8 mouse cellular contexts compared by ENCODE assay signal in the genomic region with DNA sequence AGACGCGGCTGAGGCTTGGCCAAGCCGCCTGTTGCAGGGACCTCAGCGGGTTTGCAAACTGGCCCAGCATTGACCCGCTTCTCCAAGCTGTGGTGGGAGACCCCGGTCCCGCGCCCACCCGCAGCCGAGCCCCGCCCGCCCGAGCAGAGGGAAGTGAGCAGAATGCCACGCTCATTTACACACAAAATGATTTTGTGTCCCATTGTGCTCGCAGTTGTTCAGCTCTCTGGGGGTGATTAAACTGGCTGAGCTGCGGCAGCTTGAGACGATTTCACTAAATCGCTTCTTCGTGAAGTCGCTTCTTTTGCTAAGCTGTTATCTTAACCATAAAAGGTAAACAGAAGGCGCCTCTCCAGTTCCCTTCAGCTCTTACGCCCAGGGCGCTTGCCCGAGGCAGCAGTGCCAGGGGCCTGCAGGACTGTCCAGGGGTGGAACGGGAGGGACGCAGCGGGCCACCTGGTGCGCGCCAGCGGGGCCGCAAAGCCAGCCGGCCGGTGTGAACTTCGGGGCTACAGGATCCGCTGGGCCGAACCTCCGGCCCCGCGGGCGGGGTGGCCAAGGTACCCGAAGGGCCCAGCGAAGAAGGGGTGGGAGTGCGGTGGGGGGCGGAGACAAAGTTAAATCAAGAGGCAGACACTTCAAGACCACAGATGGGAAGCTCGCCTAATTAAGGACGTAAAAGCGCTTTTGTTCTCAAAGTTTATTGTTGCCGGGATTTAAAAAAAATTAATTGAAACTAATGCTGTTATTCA. TPM values are rescaled to one million over a fixed set of nuclear protein-coding genes. Genes with fewer than 3 reads are reported as not detected.
DNase-seq lines count a peak whose midpoint lies in the region; ATAC-seq and TF ChIP-seq lines count a peak whose summit lies in the region.

No protein-coding gene starts in this region.

- no peaks in the 10 kb centered on the region for H3K79me2 ChIP-seq in liver, adult 2 months (ENCODE audit: control insufficient read depth, insufficient read depth, low read length)

- peak overlapping the region; percentile 57 for H3K9ac ChIP-seq in liver, adult 2 months (ENCODE audit: low read depth, low read length)
- H3K9ac ChIP-seq in liver, embryonic 14.5 days (replicated peaks) = no peak overlapping the region

- ATAC-seq in liver, embryonic 14.5 days (ENCODE audit: insufficient read depth) = no peak

- peaks cover 7% of the 10 kb centered on the region for H3K4me1 ChIP-seq in liver, adult 2 months (ENCODE audit: control insufficient read depth, insufficient read depth, low read length)
- no peaks in the 10 kb centered on the region; the same call in none of the 2 replicates for H3K4me1 ChIP-seq in embryonic fibroblast, embryonic 13.5 days (ENCODE audit: control insufficient read depth, insufficient read depth, low read length)
- no peaks in the 10 kb centered on the region for H3K4me1 ChIP-seq in liver, embryonic 14.5 days (replicated peaks; ENCODE audit: control insufficient read depth in 2 of 2, insufficient read depth in 2 of 2, low read length in 1 of 2)
- H3K4me1 ChIP-seq in olfactory bulb, adult 2 months (ENCODE audit: control insufficient read depth, insufficient read depth, low read length) = peaks cover 18% of the 10 kb centered on the region

- TF ChIP-seq EP300 in liver, embryonic 14.5 days (IDR thresholded peaks at IDR 0.05; ENCODE audit: low read depth) = no peak

- DNase-seq in liver, adult 2 months (ENCODE audit: extremely low read depth, low read depth, low spot score) = no peak
- DNase-seq in liver = no peak
- DNase-seq in heart, postnatal 4 days = peak; percentile 30
- no peak for DNase-seq in liver, embryonic 14.5 days (ENCODE audit: low read depth in 3 of 3, low spot score in 3 of 3)
- no peak for DNase-seq in spleen, adult 18-20 months
- no peak for DNase-seq in left cerebral cortex, adult 8-10 months (ENCODE audit: low spot score in 2 of 2)

- peak overlapping the region; percentile 77; the same call in 1 of the 2 replicates for H3K4me3 ChIP-seq in liver, adult 2 months (ENCODE audit: insufficient read depth, low read depth, low read length)
- peak overlapping the region; percentile 62 for H3K4me3 ChIP-seq in embryonic fibroblast, embryonic 13.5 days (ENCODE audit: insufficient read depth, low read length)
- peak overlapping the region; percentile 2 to 52; a peak in 3 of 4 replicates for H3K4me3 ChIP-seq in liver, embryonic 14.5 days (ENCODE audit: insufficient read depth in 1 of 2, low read depth in 2 of 2, low read length in 2 of 2)
- H3K4me3 ChIP-seq in olfactory bulb, adult 2 months (ENCODE audit: insufficient read depth, low read depth, low read length) = peak overlapping the region; percentile 64

- H3K27ac ChIP-seq in liver, adult 2 months (replicated peaks; ENCODE audit: insufficient read depth, low read depth, low read length) = no peak overlapping the region
- peak overlapping the region; percentile 55 for H3K27ac ChIP-seq in embryonic fibroblast, embryonic 13.5 days (ENCODE audit: insufficient read depth, low read length)
- no peak overlapping the region for H3K27ac ChIP-seq in liver, embryonic 14.5 days
- no peak overlapping the region for H3K27ac ChIP-seq in olfactory bulb, adult 2 months (ENCODE audit: insufficient read depth, low read depth, low read length)

- WGBS in liver, adult 2 months = 7% methylated on average over 48 of the region's 48 CpGs
- WGBS in liver, embryonic 14.5 days (ENCODE audit: insufficient replicate concordance) = 2% methylated on average over 48 of the region's 48 CpGs
- WGBS in olfactory bulb, adult 2 months = 5% methylated on average over 48 of the region's 48 CpGs

- no peaks in the 10 kb centered on the region for H3K36me3 ChIP-seq in liver, adult 2 months (ENCODE audit: control insufficient read depth, insufficient read depth, low read length)
- no peaks in the 10 kb centered on the region for H3K36me3 ChIP-seq in liver, embryonic 14.5 days (replicated peaks; ENCODE audit: control insufficient read depth, insufficient read depth, low read depth)

- TF ChIP-seq POLR2A in liver, adult 2 months (IDR thresholded peaks at IDR 0.05; ENCODE audit: extremely low read depth, insufficient read depth, low read length) = no peak
- peak; percentile 37; the same call in 1 of the 2 replicates for TF ChIP-seq POLR2A in embryonic fibroblast, embryonic 13.5 days (IDR thresholded peaks at IDR 0.05; ENCODE audit: low read depth, low read length)
- TF ChIP-seq POLR2A in olfactory bulb, adult 2 months (IDR thresholded peaks at IDR 0.05; ENCODE audit: insufficient read depth, low read depth, low read length) = no peak

- H3K27me3 ChIP-seq in liver, adult 2 months (ENCODE audit: control insufficient read depth, insufficient read depth, low read length) = no peaks in the 10 kb centered on the region
- H3K27me3 ChIP-seq in liver, embryonic 14.5 days (ENCODE audit: control insufficient read depth, insufficient read depth, low read length) = peaks cover 38% of the 10 kb centered on the region

- peak overlapping the region; percentile 53 for H3K4me2 ChIP-seq in liver, embryonic 14.5 days (ENCODE audit: low read depth)

- no peaks in the 10 kb centered on the region for H3K9me3 ChIP-seq in liver, embryonic 14.5 days (ENCODE audit: control insufficient read depth, low read length)

- TF ChIP-seq CTCF in liver, adult 2 months (IDR thresholded peaks at IDR 0.05; ENCODE audit: low read depth, low read length) = no peak
- TF ChIP-seq CTCF in embryonic fibroblast, embryonic 13.5 days (IDR thresholded peaks at IDR 0.05; ENCODE audit: borderline replicate concordance, insufficient read depth, low read length) = no peak
- no peak for TF ChIP-seq CTCF in liver, embryonic 14.5 days (IDR thresholded peaks at IDR 0.05; ENCODE audit: low read depth)
- TF ChIP-seq CTCF in olfactory bulb, adult 2 months (IDR thresholded peaks at IDR 0.05; ENCODE audit: insufficient read depth, low read depth, low read length) = no peak

RNA-seq across cellular contexts. Expression of a gene that starts 3.6 kb away (rescaled TPM):
- total RNA-seq in liver, adult 2 months (2014; rRNA removed) = 2.5 and 2.7 TPM in 2 replicates
- polyA plus RNA-seq in liver, adult 2 months (2012; rRNA removed) = 7.3 and 10.7 TPM in 2 replicates
- polyA plus RNA-seq in embryonic fibroblast, embryonic 13.5 days (2011; ENCODE audit: insufficient read length, low read depth, missing spikeins) = 30.8 and 39.5 TPM in 2 replicates
- total RNA-seq in heart, postnatal 4 days (2021) = 1 to 10 TPM; 3.4 to 5.1 TPM
- 1.2 TPM in 2 replicates for polyA plus RNA-seq in liver, embryonic 14.5 days (2012; rRNA removed)
- 0.14 and 0.37 TPM in 2 replicates for polyA plus RNA-seq in liver, embryonic 14.5 days (2014; fragmentation: Nextera tagmentation; extraction: Ambion mirVana)
- polyA plus RNA-seq in olfactory bulb, adult 2 months (2012; ENCODE audit: insufficient read depth, insufficient read length, low replicate concordance, missing spikeins) = not detected in 2 replicates
- total RNA-seq in left cerebral cortex, adult 8-10 months (2022) = 10 to 100 TPM; 10.5 to 12.8 (median 11.6) TPM

Comparison
In these comparisons a context has a peak if more than half of its experiments do, and no peak if none do; other contexts are left out.
1. H3K4me3 ChIP-seq: peak in every context shown above with its lines; median percentile 77 in liver, adult 2 months; 64 in olfactory bulb, adult 2 months; 62 in embryonic fibroblast, embryonic 13.5 days; 27 in liver, embryonic 14.5 days.